Mouse (Mus musculus): Measurements from ENCODE around the gene Pitpnc1. TPM values are rescaled to one million over a fixed set of nuclear protein-coding genes. Genes with fewer than 3 reads are reported as not detected.

Pitpnc1 gene
- polyA plus RNA-seq, 1 experiment from 2014 or later, result 21.5 TPM

DNA sequence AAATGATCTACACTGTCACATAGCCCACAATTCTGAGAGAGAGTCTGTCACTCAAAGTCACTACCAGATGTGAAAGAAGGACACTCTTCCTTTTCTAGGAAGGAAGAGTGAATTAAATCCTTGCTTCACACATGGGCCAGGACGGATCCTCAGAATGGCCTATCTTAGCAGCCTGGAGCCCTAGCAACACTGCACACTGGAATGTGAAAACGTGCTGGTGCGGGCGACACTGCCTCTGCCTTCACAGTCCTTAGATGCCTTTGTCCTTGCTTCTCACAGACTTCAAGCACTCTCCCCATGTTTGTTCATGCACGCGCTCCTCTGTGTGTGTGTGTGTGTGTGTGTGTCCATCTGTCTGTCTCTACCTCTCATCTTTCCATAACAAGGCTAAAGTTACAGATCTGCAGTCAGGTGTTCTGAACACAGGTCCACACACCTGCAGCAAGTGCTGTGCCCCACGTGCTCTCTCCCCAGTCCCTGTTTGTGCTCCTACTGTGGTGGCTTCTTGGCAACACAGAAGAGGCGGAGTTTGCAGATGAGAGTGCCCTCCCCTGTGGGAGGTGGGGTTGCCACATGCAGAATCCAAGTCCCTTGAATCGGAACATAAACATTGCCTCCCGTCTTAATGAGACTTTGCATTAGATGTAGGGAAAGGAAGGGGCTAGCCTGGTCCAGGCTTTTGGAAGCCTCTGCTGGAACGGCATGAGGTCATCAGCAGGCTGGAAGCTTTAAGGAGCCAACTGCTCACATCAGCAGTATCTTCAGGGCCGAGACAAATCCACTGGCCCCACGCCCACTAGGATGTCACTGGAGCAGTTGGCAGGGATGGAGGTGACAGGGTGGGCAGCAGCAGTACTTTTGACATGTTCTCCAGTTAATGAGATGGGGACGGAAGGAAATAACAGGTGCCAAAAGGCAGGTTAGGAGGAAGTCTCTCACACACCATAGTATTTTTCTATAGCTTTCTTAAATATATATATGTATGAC is 144.5 kb downstream of the Pitpnc1 start:
- Histone ChIP-seq H3K4me2 (no peak overlapping the region), H3K9me3 (replicated peaks) (no peaks in the 10 kb centered on the region), H3K27me3 (no peaks in the 10 kb centered on the region), H3K27ac (no peak overlapping the region), H3K4me3 (replicated peaks) (no peak overlapping the region), H3K36me3 (no peaks in the 10 kb centered on the region), H3K4me1 (peaks cover 7% of the 10 kb centered on the region), H3K9ac (no peak overlapping the region)
- 51% methylated on average over 14 of the region's 14 CpGs for WGBS
- ATAC-seq (replicated peaks; ENCODE audit: low FRiP score), result peak; percentile 52; the same call in 1 of the 2 replicates

DNA sequence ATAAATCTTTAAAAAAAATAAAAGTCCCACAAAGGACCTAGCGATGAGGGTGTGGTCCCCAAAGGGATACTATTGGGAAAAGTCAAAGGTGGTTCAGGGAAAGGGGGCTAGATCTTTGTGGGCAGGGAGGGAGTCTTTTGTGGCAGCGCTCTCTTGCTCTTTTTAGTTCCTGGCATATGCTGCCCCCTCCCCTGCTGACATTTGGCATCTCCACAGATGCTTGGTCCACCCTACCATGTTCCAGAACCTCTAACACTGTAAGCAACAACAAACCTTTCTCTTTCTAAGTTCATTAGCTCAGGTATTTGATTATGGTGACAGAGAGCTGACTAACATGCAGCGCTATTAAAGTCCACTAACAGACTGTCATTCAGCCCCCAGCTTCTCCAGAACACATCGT is 145.3 kb downstream of the Pitpnc1 start:
- H3K36me3 ChIP-seq, result no peaks in the 10 kb centered on the region
- WGBS, result 89% methylated on average over 4 of the region's 4 CpGs
- no peak for ATAC-seq (replicated peaks; ENCODE audit: low FRiP score)
- no peak overlapping the region for H3K9ac ChIP-seq
- no peak overlapping the region for H3K27ac ChIP-seq
- H3K4me2 ChIP-seq, result no peak overlapping the region
- no peaks in the 10 kb centered on the region for H3K27me3 ChIP-seq
- peaks cover 7% of the 10 kb centered on the region for H3K4me1 ChIP-seq
- no peak overlapping the region for H3K4me3 ChIP-seq (replicated peaks)
- no peaks in the 10 kb centered on the region for H3K9me3 ChIP-seq (replicated peaks)

GRCm38 (mm10) chr11:107323173-107323572 is 147.3 kb downstream of the Pitpnc1 start:
- no peak overlapping the region for H3K4me2 ChIP-seq
- H3K27ac ChIP-seq, result no peak overlapping the region

GRCm38 (mm10) chr11:107322226-107322625 is 148.3 kb downstream of the Pitpnc1 start:
- H3K27ac ChIP-seq, result no peak overlapping the region
- no peak overlapping the region for H3K4me2 ChIP-seq
- no peak overlapping the region for H3K9ac ChIP-seq
- no peaks in the 10 kb centered on the region for H3K9me3 ChIP-seq (replicated peaks)
- H3K4me3 ChIP-seq (replicated peaks), result no peak overlapping the region
- ATAC-seq (replicated peaks; ENCODE audit: low FRiP score), result no peak
- no peaks in the 10 kb centered on the region for H3K36me3 ChIP-seq
- H3K4me1 ChIP-seq, result peaks cover 16% of the 10 kb centered on the region
- 89% methylated on average over 13 of the region's 13 CpGs for WGBS
- no peaks in the 10 kb centered on the region for H3K27me3 ChIP-seq

More at GRCm38 (mm10) chr11:107323173-107323572, 147.3 kb downstream of the Pitpnc1 start:
- H3K4me3 ChIP-seq (replicated peaks), result no peak overlapping the region
- no peak for ATAC-seq (replicated peaks; ENCODE audit: low FRiP score)
- H3K9ac ChIP-seq, result no peak overlapping the region
- H3K4me1 ChIP-seq, result peaks cover 9% of the 10 kb centered on the region
- 77% methylated on average over 18 of the region's 18 CpGs for WGBS
- H3K9me3 ChIP-seq (replicated peaks), result no peaks in the 10 kb centered on the region
- no peaks in the 10 kb centered on the region for H3K36me3 ChIP-seq
- no peaks in the 10 kb centered on the region for H3K27me3 ChIP-seq

GRCm38 (mm10) chr11:107321819-107322218 is 148.7 kb downstream of the Pitpnc1 start:
- H3K27ac ChIP-seq, result no peak overlapping the region
- WGBS, result 84% methylated on average over 3 of the region's 3 CpGs
- no peak for ATAC-seq (replicated peaks; ENCODE audit: low FRiP score)

GRCm38 (mm10) chr11:107319861-107320260 is 150.6 kb downstream of the Pitpnc1 start:
- H3K4me1 ChIP-seq, result peaks cover 14% of the 10 kb centered on the region
- H3K9ac ChIP-seq, result no peak overlapping the region
- H3K4me2 ChIP-seq, result no peak overlapping the region
- no peaks in the 10 kb centered on the region for H3K27me3 ChIP-seq
- no peaks in the 10 kb centered on the region for H3K36me3 ChIP-seq
- no peak overlapping the region for H3K27ac ChIP-seq
- 58% methylated on average over 10 of the region's 10 CpGs for WGBS
- no peak for ATAC-seq (replicated peaks; ENCODE audit: low FRiP score)
- no peak overlapping the region for H3K4me3 ChIP-seq (replicated peaks)
- H3K9me3 ChIP-seq (replicated peaks), result no peaks in the 10 kb centered on the region

More at GRCm38 (mm10) chr11:107321819-107322218, 148.7 kb downstream of the Pitpnc1 start:
- H3K4me2 ChIP-seq, result no peak overlapping the region
- H3K9me3 ChIP-seq (replicated peaks), result no peaks in the 10 kb centered on the region
- H3K9ac ChIP-seq, result no peak overlapping the region
- H3K4me3 ChIP-seq (replicated peaks), result no peak overlapping the region
- H3K4me1 ChIP-seq, result peaks cover 16% of the 10 kb centered on the region
- no peaks in the 10 kb centered on the region for H3K27me3 ChIP-seq
- no peaks in the 10 kb centered on the region for H3K36me3 ChIP-seq

GRCm38 (mm10) chr11:107317653-107318281 is 152.7 kb downstream of the Pitpnc1 start:
- Histone ChIP-seq H3K4me1 (peaks cover 14% of the 10 kb centered on the region), H3K4me2 (no peak overlapping the region), H3K4me3 (replicated peaks) (no peak overlapping the region), H3K36me3 (peaks cover 11% of the 10 kb centered on the region), H3K9me3 (replicated peaks) (no peaks in the 10 kb centered on the region), H3K27me3 (no peaks in the 10 kb centered on the region), H3K9ac (no peak overlapping the region), H3K27ac (0 out of 2 replicates have a peak overlapping the region, but pooled peaks have one; percentile 27)
- 41% methylated on average over 14 of the region's 14 CpGs for WGBS
- ATAC-seq (replicated peaks; ENCODE audit: low FRiP score), result no peak

DNA sequence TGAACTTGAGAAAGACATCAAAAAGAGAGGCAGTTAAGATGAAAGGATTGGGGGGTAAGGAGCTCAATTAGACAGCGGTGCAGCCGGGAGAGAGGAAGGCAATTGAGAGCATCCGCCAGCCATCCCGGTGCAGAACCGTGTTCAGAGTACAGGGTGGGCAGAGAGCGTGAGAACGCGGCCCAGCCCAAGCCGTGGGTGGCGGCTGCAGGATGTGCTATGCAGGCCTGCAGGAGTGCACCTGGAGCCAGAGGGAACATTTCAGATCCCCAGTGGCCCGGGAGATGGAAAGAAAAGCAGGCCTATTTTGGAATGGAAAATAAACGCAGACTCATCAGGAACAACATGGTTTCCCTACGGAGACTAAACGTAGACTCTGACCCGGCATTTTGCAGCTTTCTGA is 155.0 kb downstream of the Pitpnc1 start:
- H3K27ac ChIP-seq, result peak overlapping the region; percentile 37; the same call in 1 of the 2 replicates
- H3K4me2 ChIP-seq, result no peak overlapping the region
- H3K4me1 ChIP-seq, result peaks cover 14% of the 10 kb centered on the region
- no peaks in the 10 kb centered on the region for H3K27me3 ChIP-seq
- H3K9me3 ChIP-seq (replicated peaks), result no peaks in the 10 kb centered on the region
- 63% methylated on average over 15 of the region's 15 CpGs for WGBS
- H3K9ac ChIP-seq, result no peak overlapping the region
- H3K4me3 ChIP-seq (replicated peaks), result no peak overlapping the region
- H3K36me3 ChIP-seq, result peaks cover 11% of the 10 kb centered on the region
- ATAC-seq (replicated peaks; ENCODE audit: low FRiP score), result no peak

GRCm38 (mm10) chr11:107310338-107311121 is 160.0 kb downstream of the Pitpnc1 start:
- Histone ChIP-seq H3K27me3 (no peaks in the 10 kb centered on the region), H3K4me1 (peaks cover 2% of the 10 kb centered on the region; the same call in 1 of the 2 replicates), H3K36me3 (peaks cover 18% of the 10 kb centered on the region), H3K4me2 (no peak overlapping the region), H3K9ac (no peak overlapping the region), H3K4me3 (replicated peaks) (no peak overlapping the region), H3K9me3 (replicated peaks) (no peaks in the 10 kb centered on the region), H3K27ac (peak overlapping the region; percentile 48; the same call in 1 of the 2 replicates)
- 75% methylated on average over 20 of the region's 20 CpGs for WGBS
- ATAC-seq (replicated peaks; ENCODE audit: low FRiP score), result no peak

DNA sequence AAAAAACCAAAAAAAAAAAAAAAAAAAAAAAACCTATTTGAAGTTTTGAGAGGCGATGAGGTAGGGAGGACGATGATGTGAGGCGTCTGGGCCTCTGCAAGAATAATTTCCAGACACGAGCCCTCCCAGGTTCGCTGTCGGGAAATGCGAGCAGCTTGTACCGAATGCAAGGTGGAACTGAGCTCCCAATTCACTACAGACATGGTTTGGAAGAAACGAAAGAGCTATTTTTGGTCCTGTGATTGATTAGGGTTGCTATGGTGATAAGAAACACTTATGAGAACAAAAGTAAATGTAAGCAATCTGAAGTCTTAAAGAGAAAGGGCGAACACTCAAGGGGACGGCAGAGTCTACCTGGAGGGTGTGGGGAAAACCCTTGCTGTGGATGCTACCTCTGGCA is 164.3 kb downstream of the Pitpnc1 start:
- Histone ChIP-seq H3K27me3 (no peaks in the 10 kb centered on the region), H3K4me3 (replicated peaks) (no peak overlapping the region), H3K9ac (no peak overlapping the region), H3K4me1 (no peaks in the 10 kb centered on the region), H3K27ac (no peak overlapping the region), H3K9me3 (replicated peaks) (no peaks in the 10 kb centered on the region), H3K36me3 (peaks cover 7% of the 10 kb centered on the region), H3K4me2 (no peak overlapping the region)
- no peak for ATAC-seq (replicated peaks; ENCODE audit: low FRiP score)
- WGBS, result 86% methylated on average over 11 of the region's 11 CpGs

GRCm38 (mm10) chr11:107302141-107302540 is 168.4 kb downstream of the Pitpnc1 start:
- no peak for ATAC-seq (replicated peaks; ENCODE audit: low FRiP score)
- no peak overlapping the region for H3K27ac ChIP-seq
- no peak overlapping the region for H3K4me3 ChIP-seq (replicated peaks)
- no peaks in the 10 kb centered on the region for H3K27me3 ChIP-seq
- H3K9me3 ChIP-seq (replicated peaks), result 0 out of 2 replicates have a peak, but pooled peaks cover 6% of the 10 kb centered on the region
- 90% methylated on average over 4 of the region's 4 CpGs for WGBS
- H3K4me2 ChIP-seq, result no peak overlapping the region
- peaks cover 7% of the 10 kb centered on the region; the same call in 1 of the 2 replicates for H3K4me1 ChIP-seq
- no peak overlapping the region for H3K9ac ChIP-seq
- H3K36me3 ChIP-seq, result peaks cover 5% of the 10 kb centered on the region; the same call in 1 of the 2 replicates
